Mouse (Mus musculus) hematopoietic stem cell, adult 5-6 weeks (primary cell): ENCODE measurements around the gene Atf7ip2. TPM values are rescaled to one million over a fixed set of nuclear protein-coding genes. Genes with fewer than 3 reads are reported as not detected.
"Not testable (repeated sequence)": the region's sequence is repeated elsewhere in the genome, so short reads cannot be mapped to it uniquely, and the experiment has no call there.

ENCODE experiments used
- ATAC-seq, 2 experiments: fragments of 125-278 bp in 1 of 2; replicated peaks in 1 of 2; 2 replicates each; pipeline ENCODE4 v1.8.0; 2016 to 2017; ENCODE audit warnings: inconsistent platforms in 2 of 2, mild to moderate bottlenecking in 2 of 2, moderate number of reproducible peaks in 2 of 2, low read depth in 1 of 2, moderate TSS enrichment in 1 of 2; ENCODE audit not compliant: low FRiP score in 2 of 2, poor library complexity in 2 of 2, severe bottlenecking in 2 of 2, insufficient read depth in 1 of 2, low TSS enrichment in 1 of 2
- total RNA-seq: library from RNA; stranded (forward); fragments of 172-1452, 232-1000 nt; gene quantifications from 2 replicates; pipeline ENCODE4 v1.2.3, GENCODE M21; 2017

Gene Atf7ip2
- total RNA-seq = 6.4 TPM in 1 of 2 replicates, not detected in the other

- ATAC-seq = peak; percentile 87 to 90
Measured at GRCm38 (mm10) chr16:10192679-10193506, at the start of gene Atf7ip2. Atf7ip2 (plus strand) TSS chr16:10192712.

- no peak for ATAC-seq
Measured at GRCm38 (mm10) chr16:10143166-10143565, 49.3 kb upstream of the Atf7ip2 start.

DNA sequence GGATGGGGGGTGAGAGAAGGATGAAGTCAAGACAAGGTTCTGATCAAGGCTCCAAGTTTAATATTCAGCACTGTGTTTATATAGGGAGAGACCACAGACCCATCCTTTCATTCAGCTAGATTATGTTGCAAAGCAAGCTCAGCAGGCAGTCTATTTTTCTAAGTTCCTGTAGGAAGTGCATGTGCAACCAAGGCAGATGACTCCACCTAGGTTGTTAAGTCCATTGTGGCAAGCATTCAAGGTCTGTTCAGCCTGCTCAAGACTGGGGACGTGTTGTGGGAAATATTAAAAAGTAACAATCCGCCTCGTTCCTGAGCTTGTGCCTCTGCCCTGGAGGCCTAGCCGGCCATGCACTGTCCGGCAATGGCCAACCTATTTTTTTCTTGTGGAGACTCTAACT lies 45.1 kb upstream of the Atf7ip2 start:
- no peak for ATAC-seq

GRCm38 (mm10) chr16:10169123-10169905 lies 23.2 kb upstream of the Atf7ip2 start:
- no peak for ATAC-seq

DNA sequence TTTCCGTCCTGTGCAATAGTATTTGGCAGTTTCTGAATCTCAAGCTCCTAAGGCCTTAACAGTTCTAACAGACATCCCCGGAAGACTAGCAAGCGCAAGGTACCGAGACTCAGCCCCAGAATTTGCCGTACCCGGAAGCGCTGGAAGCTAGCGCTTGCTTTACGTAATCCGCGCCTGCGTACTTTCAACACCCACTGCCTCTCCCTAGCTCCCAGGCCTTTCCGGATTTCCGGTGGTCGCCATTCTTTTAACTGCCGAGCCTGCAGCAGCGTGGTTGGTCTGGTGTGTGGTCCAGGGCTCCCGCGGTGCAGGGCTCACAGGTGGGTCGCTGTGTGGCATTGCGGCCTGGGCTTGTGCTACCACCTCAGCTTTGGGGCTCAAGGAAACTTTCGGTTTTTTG lies 22.5 kb upstream of the Atf7ip2 start, which contains the start of gene Rpl39l:
TSS of gene Rpl39l (plus strand) at position 222 of the 400 bp plus-strand sequence.
- ATAC-seq = no peak

- ATAC-seq = no peak
Measured at GRCm38 (mm10) chr16:10171276-10171675, 21.2 kb upstream of the Atf7ip2 start.

- ATAC-seq = no peak
Measured at GRCm38 (mm10) chr16:10172179-10172820, 20.2 kb upstream of the Atf7ip2 start.

- ATAC-seq = not testable (repeated sequence)
Measured at GRCm38 (mm10) chr16:10187461-10187860, 5.1 kb upstream of the Atf7ip2 start.

DNA sequence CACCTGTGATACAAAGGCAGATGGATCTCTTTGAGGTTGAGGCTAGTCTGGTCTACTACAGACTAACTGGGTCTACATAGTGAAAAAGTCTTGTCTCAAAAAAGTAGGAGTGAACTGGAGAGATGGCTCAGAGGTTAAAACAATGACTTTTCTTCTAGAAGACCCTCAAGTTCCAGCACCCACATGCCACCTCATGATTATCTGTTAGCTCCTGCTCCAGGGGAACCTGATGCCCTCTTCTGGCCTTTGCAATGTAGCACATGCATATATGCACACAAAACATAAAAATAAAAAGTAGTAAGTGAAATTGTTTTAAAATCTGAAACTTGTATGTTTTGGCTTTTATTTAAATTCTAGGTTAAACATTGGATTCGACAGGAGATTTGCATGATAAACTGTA lies 16.3 kb downstream of the Atf7ip2 start:
- no peak for ATAC-seq

DNA sequence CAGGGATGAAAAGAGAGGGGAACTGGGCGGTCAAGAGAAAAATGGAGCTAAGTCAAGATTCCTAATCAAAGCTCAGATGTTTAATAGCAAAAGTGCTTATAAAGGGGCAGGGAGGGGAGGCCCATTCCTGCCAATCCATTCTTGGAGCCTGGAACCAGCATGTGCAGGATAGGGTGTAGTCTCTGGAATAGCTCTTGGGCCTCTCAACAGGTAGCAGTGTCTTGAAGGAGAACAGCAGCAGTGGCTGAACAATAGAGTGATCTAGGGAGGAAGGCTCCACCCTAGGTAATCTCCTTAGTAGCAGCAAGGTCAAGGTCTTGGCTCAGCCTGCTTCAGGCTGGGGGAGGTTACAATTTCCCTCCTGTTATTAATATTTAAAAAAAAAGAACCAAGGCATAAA lies 23.9 kb downstream of the Atf7ip2 start:
- not testable (repeated sequence) for ATAC-seq

DNA sequence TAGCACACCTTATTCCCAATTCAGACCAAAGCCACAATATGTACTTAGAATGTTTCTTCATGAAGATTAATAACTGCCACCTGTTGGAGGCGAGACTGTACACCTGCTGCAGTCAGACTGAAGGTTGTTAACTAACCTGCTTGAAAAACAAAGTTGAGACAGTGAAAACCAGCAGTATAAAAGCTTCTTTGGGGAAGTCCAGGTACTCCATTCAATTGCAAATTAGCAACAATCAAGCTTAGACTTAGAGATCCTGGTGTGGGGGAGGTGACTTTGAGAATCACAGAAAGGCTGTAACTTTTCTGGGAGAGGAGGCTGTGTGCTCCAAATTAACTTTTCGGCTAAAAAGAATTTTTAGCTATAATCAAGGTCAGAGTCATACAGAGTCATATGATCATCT lies 24.5 kb downstream of the Atf7ip2 start:
- not testable (repeated sequence) for ATAC-seq

GRCm38 (mm10) chr16:10227361-10227760 lies 34.8 kb downstream of the Atf7ip2 start:
- ATAC-seq = no peak

DNA sequence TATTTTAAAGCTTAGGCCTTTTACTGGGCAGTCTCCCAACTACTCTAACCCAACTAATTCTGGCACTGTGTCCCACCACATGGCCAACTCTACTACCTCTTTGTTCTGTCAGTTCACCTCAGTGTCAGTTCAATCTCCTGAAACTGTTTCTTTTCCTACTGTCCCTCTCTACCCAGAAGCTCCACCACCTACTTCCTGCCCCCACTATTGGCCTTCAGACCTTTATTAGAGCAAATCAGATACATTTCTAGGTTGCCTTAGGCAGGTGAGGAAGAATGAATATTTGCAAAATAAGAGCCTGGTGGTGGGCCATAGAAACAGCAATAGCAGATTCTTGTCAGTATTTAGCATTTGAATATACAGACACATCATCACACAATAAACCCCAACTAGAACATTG lies 44.1 kb downstream of the Atf7ip2 start:
- no peak for ATAC-seq

- ATAC-seq = no peak
Measured at GRCm38 (mm10) chr16:10253993-10254392, 61.5 kb downstream of the Atf7ip2 start.

- ATAC-seq = peak; percentile 46 to 51; a peak in 2 of 4 replicates
Measured at GRCm38 (mm10) chr16:10272256-10272655, 79.7 kb downstream of the Atf7ip2 start.

- no peak for ATAC-seq
Measured at GRCm38 (mm10) chr16:10274465-10274864, 82.0 kb downstream of the Atf7ip2 start.

GRCm38 (mm10) chr16:10276778-10277177 lies 84.3 kb downstream of the Atf7ip2 start:
- not testable (repeated sequence) for ATAC-seq
